Mouse (Mus musculus) lung, adult 2 months (tissue): ENCODE results near the gene Desi2.

Source experiments
- CTCF ChIP-seq: fragments of 200-500 bp; IDR thresholded peaks from 2 replicates; pipeline ENCODE4 v1.5.1; 2011; ENCODE audit warnings: mild to moderate bottlenecking, low read length, control low read depth; ENCODE audit not compliant: insufficient read depth
- POLR2A ChIP-seq: fragments of 200-500 bp; IDR thresholded peaks from 2 replicates; pipeline ENCODE4 v1.6.1; 2011; ENCODE audit warnings: low read depth, mild to moderate bottlenecking, control low read depth, low read length, borderline replicate concordance; ENCODE audit errors: extremely low read depth

GRCm38 (mm10) chr1:178218305-178218704 is 31.1 kb downstream of the Desi2 start:
- TF ChIP-seq POLR2A (no peak), CTCF (no peak)
